Mouse (Mus musculus): ENCODE data around the gene Tmod1. TPM values are rescaled to one million over a fixed set of nuclear protein-coding genes. Genes with fewer than 3 reads are reported as not detected.

Gene Tmod1
- polyA plus RNA-seq, 1 experiment from 2014 or later = 0.52 TPM

DNA sequence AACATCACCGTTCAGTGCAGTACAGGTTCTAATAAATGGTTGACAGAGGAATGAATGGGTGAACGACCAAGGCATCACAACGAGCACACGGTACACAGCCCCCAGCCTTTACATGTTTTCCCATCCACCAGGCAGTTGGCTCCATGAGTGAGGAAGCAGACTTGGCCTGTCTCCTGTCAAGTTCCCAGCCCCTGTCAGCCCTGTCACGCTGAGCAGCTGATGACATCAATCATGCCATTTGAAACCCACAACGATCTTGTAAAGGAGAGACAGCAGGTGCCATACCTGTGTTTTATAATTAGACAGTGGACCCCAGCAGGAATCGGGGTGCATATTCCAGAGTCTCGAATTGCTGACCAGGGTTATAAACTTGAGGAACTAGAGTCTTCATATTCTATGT is 4.6 kb downstream of the Tmod1 start:
- ATAC-seq = no peak
- H3K4me3 ChIP-seq (replicated peaks; ENCODE audit: low read length) = no peak overlapping the region
- no peaks in the 10 kb centered on the region for H3K36me3 ChIP-seq (ENCODE audit: control insufficient read depth, insufficient read depth)
- WGBS = 76% methylated on average over 8 of the region's 8 CpGs
- H3K27ac ChIP-seq (ENCODE audit: low read length) = no peak overlapping the region
- H3K9me3 ChIP-seq (ENCODE audit: control insufficient read depth, low read length) = no peaks in the 10 kb centered on the region
- peaks cover 12% of the 10 kb centered on the region for H3K4me1 ChIP-seq (replicated peaks; ENCODE audit: control insufficient read depth, insufficient read depth, low read length)
- peaks cover 21% of the 10 kb centered on the region for H3K27me3 ChIP-seq (replicated peaks; ENCODE audit: control insufficient read depth, insufficient read depth, low read length)
- H3K9ac ChIP-seq (replicated peaks; ENCODE audit: low read depth, low read length) = no peak overlapping the region
- H3K4me2 ChIP-seq (ENCODE audit: low read length) = no peak overlapping the region

DNA sequence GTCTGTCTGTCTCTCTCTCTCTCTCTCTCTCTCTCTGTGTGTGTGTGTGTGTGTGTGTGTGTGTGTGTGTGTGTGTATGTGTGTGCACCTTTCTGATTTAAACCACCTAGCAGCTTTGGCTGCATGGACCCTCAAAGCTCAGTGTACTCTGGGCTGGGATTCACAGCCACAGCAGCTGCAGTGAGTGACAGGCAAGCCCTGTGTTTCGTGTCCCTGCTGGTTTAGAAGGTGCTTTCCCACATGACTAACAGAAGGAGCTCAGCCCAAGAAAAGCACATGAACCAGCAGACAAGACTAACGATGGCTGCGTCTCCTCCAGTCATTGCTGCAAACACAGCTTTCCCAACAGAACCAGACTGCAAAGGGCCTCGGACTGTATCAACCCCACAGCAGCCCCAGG is 9.2 kb downstream of the Tmod1 start:
- Histone ChIP-seq H3K27me3 (replicated peaks; ENCODE audit: control insufficient read depth, insufficient read depth, low read length) (no peaks in the 10 kb centered on the region), H3K4me2 (ENCODE audit: low read length) (no peak overlapping the region), H3K9ac (replicated peaks; ENCODE audit: low read depth, low read length) (no peak overlapping the region), H3K36me3 (ENCODE audit: control insufficient read depth, insufficient read depth) (no peaks in the 10 kb centered on the region), H3K4me3 (replicated peaks; ENCODE audit: low read length) (no peak overlapping the region), H3K27ac (ENCODE audit: low read length) (no peak overlapping the region), H3K9me3 (ENCODE audit: control insufficient read depth, low read length) (0 out of 2 replicates have a peak, but pooled peaks cover 2% of the 10 kb centered on the region), H3K4me1 (replicated peaks; ENCODE audit: control insufficient read depth, insufficient read depth, low read length) (no peaks in the 10 kb centered on the region)
- no peak for ATAC-seq
- 59% methylated on average over 4 of the region's 4 CpGs for WGBS

DNA sequence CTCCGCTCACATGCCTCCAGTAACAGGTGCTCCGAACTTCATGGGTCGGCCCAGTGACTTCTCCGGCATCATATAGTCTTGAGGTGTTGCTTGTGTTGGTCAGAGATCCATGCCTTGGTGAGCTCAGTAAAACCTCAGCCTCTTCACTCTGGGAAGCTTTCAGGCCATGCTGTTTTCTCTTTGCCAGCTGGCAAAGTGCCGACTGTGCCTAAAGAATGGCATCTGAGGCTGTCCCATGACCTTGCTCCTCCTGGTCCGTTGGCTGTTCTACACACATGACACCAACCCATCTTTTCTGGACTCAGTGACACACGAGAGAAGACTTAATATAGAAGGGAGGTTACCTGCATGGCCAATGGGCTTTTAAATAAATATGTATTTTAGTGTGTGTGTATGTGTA is 9.7 kb downstream of the Tmod1 start:
- ATAC-seq = no peak
- Histone ChIP-seq H3K27ac (ENCODE audit: low read length) (no peak overlapping the region), H3K9ac (replicated peaks; ENCODE audit: low read depth, low read length) (no peak overlapping the region), H3K9me3 (ENCODE audit: control insufficient read depth, low read length) (0 out of 2 replicates have a peak, but pooled peaks cover 2% of the 10 kb centered on the region), H3K4me3 (replicated peaks; ENCODE audit: low read length) (no peak overlapping the region), H3K4me2 (ENCODE audit: low read length) (no peak overlapping the region), H3K36me3 (ENCODE audit: control insufficient read depth, insufficient read depth) (no peaks in the 10 kb centered on the region), H3K27me3 (replicated peaks; ENCODE audit: control insufficient read depth, insufficient read depth, low read length) (no peaks in the 10 kb centered on the region), H3K4me1 (replicated peaks; ENCODE audit: control insufficient read depth, insufficient read depth, low read length) (no peaks in the 10 kb centered on the region)
- 89% methylated on average over 7 of the region's 7 CpGs for WGBS

DNA sequence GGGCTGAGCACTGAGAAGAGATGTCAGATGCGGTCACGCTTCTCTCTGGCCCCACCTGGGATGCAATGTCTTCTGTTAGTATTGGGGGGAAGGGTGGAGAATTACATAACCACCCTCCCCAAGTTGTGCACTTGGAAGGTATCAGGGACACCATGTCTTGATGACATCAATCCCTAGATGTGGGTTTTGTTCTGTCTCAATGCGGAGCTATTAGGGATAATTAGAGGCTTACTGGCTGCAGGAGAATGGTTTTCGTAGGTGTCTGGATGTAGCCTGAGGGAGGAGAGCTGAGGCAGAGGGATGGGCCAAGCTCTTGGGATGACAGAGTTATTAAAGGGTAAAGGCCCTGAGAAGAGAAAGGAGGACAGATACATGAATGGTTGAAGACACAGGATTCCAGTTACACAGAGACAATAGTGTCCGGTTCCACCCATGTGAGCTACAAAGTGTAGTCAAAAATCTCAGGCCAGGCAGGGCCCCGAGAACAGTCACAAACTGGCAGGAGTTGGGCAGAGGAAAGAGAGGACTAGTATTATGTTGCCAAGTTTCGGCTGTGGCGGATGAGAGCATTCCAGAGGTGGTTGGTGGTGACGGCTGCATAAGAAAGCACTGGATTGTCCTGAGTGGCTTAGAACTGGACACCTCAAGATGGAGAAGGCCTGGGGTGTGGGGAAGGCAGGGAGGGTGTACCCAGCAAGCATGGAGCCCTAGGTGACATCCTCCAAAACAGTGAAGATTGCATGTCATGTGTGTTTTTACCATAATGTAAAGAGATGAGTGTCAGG is 14.8 kb downstream of the Tmod1 start:
- Histone ChIP-seq H3K36me3 (ENCODE audit: control insufficient read depth, insufficient read depth) (no peaks in the 10 kb centered on the region), H3K27me3 (replicated peaks; ENCODE audit: control insufficient read depth, insufficient read depth, low read length) (no peaks in the 10 kb centered on the region), H3K4me1 (replicated peaks; ENCODE audit: control insufficient read depth, insufficient read depth, low read length) (no peaks in the 10 kb centered on the region), H3K9me3 (ENCODE audit: control insufficient read depth, low read length) (peaks cover 9% of the 10 kb centered on the region), H3K4me3 (replicated peaks; ENCODE audit: low read length) (no peak overlapping the region), H3K27ac (ENCODE audit: low read length) (no peak overlapping the region), H3K9ac (replicated peaks; ENCODE audit: low read depth, low read length) (no peak overlapping the region), H3K4me2 (ENCODE audit: low read length) (no peak overlapping the region)
- WGBS = 84% methylated on average over 9 of the region's 9 CpGs
- ATAC-seq = no peak

DNA sequence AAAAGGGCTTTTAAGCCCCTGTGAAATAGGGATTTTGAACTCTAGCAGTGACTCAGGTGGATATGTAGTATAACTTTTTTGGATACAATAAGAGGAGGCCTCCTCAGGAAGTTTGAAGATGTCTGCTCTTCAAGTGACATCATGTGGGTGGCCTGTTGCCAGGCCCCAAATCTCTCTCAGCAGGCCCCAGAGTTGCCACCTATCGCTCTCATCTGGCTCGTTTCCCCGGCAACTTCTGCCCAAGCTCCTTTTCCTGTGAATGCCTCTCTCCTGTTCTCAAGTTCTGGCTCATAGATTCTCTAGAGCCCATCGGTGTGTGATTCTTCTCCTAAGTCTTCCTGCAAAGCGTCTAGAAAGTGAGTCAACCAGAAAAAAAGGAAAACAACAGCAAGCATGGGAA is 17.4 kb downstream of the Tmod1 start:
- WGBS = 84% methylated on average over 5 of the region's 5 CpGs
- Histone ChIP-seq H3K9me3 (ENCODE audit: control insufficient read depth, low read length) (peaks cover 9% of the 10 kb centered on the region), H3K4me1 (replicated peaks; ENCODE audit: control insufficient read depth, insufficient read depth, low read length) (no peaks in the 10 kb centered on the region), H3K9ac (replicated peaks; ENCODE audit: low read depth, low read length) (no peak overlapping the region), H3K4me2 (ENCODE audit: low read length) (no peak overlapping the region), H3K27ac (ENCODE audit: low read length) (no peak overlapping the region), H3K4me3 (replicated peaks; ENCODE audit: low read length) (no peak overlapping the region), H3K27me3 (replicated peaks; ENCODE audit: control insufficient read depth, insufficient read depth, low read length) (no peaks in the 10 kb centered on the region), H3K36me3 (ENCODE audit: control insufficient read depth, insufficient read depth) (no peaks in the 10 kb centered on the region)
- no peak for ATAC-seq

DNA sequence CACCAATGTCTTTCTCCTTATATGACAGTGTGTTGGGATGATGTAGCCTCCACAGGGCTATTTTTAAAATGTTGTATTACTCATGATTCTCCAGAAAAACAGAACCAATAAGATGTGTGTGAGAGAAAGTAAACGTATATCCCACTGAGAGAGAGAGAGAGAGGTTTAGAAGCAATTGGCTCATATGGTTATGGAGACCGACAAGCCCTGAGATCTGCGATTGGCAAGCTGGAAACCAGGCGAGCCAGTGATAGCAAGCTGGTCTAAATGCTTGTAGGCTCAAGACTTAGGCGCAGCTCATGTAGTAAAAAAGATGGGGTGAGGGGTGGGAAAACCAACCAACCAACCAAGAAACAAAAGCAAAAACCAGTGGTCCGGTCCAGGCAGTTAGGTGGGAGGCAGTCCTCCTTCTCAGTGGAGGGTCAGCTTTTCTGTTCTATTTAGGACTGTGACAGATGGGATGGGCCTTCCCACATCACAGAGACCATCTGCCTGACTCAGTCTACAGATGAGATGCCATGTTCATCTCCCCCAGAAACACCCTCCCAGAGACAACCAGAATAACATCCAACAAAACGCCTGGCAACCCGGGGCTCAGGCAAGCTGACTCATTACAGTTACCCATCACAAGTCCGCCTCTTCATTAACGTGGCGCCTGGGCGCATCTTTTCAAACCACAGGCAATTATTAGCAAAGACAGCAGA is 22.7 kb downstream of the Tmod1 start:
- no peak overlapping the region for H3K4me2 ChIP-seq (ENCODE audit: low read length)
- H3K36me3 ChIP-seq (ENCODE audit: control insufficient read depth, insufficient read depth) = no peaks in the 10 kb centered on the region
- H3K4me3 ChIP-seq (replicated peaks; ENCODE audit: low read length) = no peak overlapping the region
- H3K4me1 ChIP-seq (replicated peaks; ENCODE audit: control insufficient read depth, insufficient read depth, low read length) = no peaks in the 10 kb centered on the region
- no peak for ATAC-seq
- WGBS = 73% methylated on average over 12 of the region's 12 CpGs
- no peak overlapping the region for H3K9ac ChIP-seq (replicated peaks; ENCODE audit: low read depth, low read length)
- H3K27ac ChIP-seq (ENCODE audit: low read length) = no peak overlapping the region
- peaks cover 7% of the 10 kb centered on the region for H3K9me3 ChIP-seq (ENCODE audit: control insufficient read depth, low read length)
- no peaks in the 10 kb centered on the region for H3K27me3 ChIP-seq (replicated peaks; ENCODE audit: control insufficient read depth, insufficient read depth, low read length)

DNA sequence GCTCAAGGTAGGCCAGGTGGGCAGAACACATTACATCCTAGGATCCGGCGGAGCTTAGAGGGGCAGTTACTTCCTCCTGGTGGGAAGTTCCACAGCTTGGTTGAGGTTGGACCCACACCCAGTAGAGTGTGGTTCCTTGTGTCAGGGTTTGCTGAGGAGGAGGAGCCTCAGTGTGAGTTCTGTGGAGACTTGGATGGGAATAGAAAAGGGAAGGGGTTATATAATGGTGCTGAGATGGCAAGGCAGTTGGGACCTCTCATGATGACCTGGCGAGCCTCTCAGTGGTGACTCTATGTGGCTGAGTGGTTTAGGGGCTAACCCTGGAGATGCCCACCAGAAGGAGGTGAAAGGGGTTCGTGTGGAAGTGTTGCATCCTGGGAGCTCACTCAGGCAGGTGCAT is 25.1 kb downstream of the Tmod1 start:
- Histone ChIP-seq H3K4me2 (ENCODE audit: low read length) (no peak overlapping the region), H3K4me1 (replicated peaks; ENCODE audit: control insufficient read depth, insufficient read depth, low read length) (no peaks in the 10 kb centered on the region), H3K27me3 (replicated peaks; ENCODE audit: control insufficient read depth, insufficient read depth, low read length) (no peaks in the 10 kb centered on the region), H3K36me3 (ENCODE audit: control insufficient read depth, insufficient read depth) (no peaks in the 10 kb centered on the region), H3K27ac (ENCODE audit: low read length) (no peak overlapping the region), H3K9ac (replicated peaks; ENCODE audit: low read depth, low read length) (no peak overlapping the region), H3K4me3 (replicated peaks; ENCODE audit: low read length) (no peak overlapping the region), H3K9me3 (ENCODE audit: control insufficient read depth, low read length) (no peaks in the 10 kb centered on the region)
- WGBS = 86% methylated on average over 4 of the region's 4 CpGs
- ATAC-seq = no peak

DNA sequence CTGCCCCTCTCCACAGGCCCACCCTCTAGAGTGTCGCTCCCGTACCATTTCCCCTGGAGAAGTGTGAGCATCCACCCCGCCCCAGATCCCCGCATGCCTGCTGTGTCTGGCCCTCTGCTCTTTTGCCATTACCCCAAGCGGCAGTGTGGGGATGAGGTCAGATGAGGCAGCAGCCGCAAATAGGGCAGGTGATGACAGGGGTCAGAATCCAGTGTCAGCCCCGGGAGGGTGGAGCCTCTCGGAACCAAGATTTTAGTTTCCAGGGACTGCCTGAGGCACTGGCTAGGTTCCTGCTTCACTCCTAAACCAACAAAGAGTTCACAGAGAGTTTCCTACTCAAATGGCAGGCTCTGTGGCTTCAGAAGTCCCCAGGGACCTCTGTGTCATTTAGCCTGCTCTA is 25.5 kb downstream of the Tmod1 start:
- no peaks in the 10 kb centered on the region for H3K27me3 ChIP-seq (replicated peaks; ENCODE audit: control insufficient read depth, insufficient read depth, low read length)
- H3K4me2 ChIP-seq (ENCODE audit: low read length) = no peak overlapping the region
- WGBS = 54% methylated on average over 8 of the region's 8 CpGs
- no peak overlapping the region for H3K4me3 ChIP-seq (replicated peaks; ENCODE audit: low read length)
- no peaks in the 10 kb centered on the region for H3K36me3 ChIP-seq (ENCODE audit: control insufficient read depth, insufficient read depth)
- no peaks in the 10 kb centered on the region for H3K9me3 ChIP-seq (ENCODE audit: control insufficient read depth, low read length)
- H3K27ac ChIP-seq (ENCODE audit: low read length) = no peak overlapping the region
- no peaks in the 10 kb centered on the region for H3K4me1 ChIP-seq (replicated peaks; ENCODE audit: control insufficient read depth, insufficient read depth, low read length)
- H3K9ac ChIP-seq (replicated peaks; ENCODE audit: low read depth, low read length) = no peak overlapping the region
- no peak for ATAC-seq

DNA sequence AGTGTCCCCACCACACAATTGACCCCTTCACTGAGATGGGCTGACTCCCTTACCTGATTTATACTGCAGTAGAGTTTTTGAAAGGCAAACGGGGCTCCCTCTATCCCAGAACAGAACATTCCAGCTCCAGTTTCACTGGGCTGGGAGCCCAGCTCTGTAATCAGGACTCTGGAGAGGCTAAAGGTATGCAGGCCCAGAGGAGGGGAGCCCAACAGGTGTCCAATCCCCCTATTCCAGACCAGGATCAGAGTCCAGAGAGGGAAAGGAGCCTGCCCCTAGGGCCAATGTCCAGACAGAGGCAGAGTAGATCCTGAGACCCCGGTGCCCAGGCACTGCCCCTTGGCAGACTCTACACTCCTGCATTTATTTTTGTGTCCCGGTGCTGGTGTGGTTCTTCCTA is 26.2 kb downstream of the Tmod1 start:
- no peak for ATAC-seq
- Histone ChIP-seq H3K4me1 (replicated peaks; ENCODE audit: control insufficient read depth, insufficient read depth, low read length) (no peaks in the 10 kb centered on the region), H3K27ac (ENCODE audit: low read length) (no peak overlapping the region), H3K9ac (replicated peaks; ENCODE audit: low read depth, low read length) (no peak overlapping the region), H3K4me2 (ENCODE audit: low read length) (no peak overlapping the region), H3K36me3 (ENCODE audit: control insufficient read depth, insufficient read depth) (no peaks in the 10 kb centered on the region), H3K27me3 (replicated peaks; ENCODE audit: control insufficient read depth, insufficient read depth, low read length) (no peaks in the 10 kb centered on the region), H3K9me3 (ENCODE audit: control insufficient read depth, low read length) (no peaks in the 10 kb centered on the region), H3K4me3 (replicated peaks; ENCODE audit: low read length) (no peak overlapping the region)
- 67% methylated on average over 3 of the region's 3 CpGs for WGBS

Data from forebrain, embryonic 16.5 days (tissue).